Mouse (Mus musculus) lung, postnatal 36 days (tissue): Measurements from ENCODE around the gene Vmn2r94.

ENCODE experiments used
- DNase-seq: peaks from one replicate; pipeline ENCODE4 v3.0.0; 2022; ENCODE audit warnings: mixed read lengths

The Vmn2r94 gene

DNA sequence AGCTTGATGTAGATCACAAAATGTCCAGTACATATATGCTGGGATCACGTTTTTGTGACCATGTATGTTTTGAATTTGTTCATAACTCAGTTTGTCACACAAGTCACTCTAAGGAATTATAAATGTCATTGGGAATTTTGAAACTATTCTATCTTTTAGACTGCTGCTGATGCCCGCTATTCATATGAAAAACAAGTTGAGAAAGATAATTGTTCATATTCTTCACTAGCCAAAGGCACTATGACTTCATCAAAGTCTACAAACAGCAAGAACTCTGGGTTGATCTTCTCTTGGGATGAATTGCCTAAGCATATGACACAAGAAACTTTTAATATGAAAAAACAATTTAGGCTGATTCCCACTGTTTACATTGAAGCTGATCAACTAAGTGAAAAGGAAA, at the start of gene Vmn2r94:
Gene Vmn2r94, minus strand, starts transcription at position 101 of the 400 bp plus-strand sequence.
- no peak for DNase-seq

- no peak for DNase-seq
Measured at GRCm38 (mm10) chr17:18323031-18323430, 45.5 kb upstream of the Vmn2r94 start.

DNA sequence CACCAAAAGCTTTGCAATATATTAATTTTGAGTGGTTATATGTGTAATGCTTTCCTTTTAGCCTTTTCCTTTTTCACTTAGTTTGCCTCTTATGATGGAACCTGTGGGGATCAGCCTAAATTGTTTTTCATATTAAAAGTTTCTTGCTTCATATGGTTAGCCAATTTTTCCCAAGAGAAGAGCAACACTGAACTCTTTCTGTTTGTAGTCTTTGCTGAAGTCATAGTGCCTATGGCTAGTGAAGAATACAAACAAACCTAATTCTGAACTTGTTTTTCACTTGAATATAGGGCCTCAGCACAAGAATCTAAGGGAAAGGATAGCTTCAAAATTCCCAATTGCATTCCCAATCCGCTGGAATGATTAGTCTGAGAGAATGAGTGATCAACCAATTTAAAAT, 20.2 kb upstream of the Vmn2r94 start, which contains the start of gene Vmn2r93:
Gene Vmn2r93, plus strand, starts transcription at position 301 of the 400 bp plus-strand sequence.
- no peak for DNase-seq

DNA sequence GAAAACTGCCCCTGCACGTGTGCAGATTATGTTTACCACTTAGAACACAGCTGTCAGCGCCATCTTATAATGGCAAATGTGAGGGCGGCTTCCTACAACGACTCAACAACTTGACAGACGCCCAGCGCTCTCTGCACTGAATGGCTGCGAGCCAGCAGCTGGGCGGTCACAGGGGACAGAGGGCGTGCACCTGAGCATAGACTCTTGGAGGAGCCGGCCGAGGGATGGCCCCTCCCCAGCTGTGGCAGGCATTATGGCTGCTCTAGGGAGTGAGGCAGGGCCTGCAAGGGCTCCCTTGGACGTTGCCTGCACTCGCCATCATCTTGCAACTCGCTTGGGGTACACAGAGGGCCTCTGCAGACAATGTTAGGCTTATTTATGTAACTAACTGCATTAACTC, 40.6 kb downstream of the Vmn2r94 start:
- no peak for DNase-seq

- no peak for DNase-seq
Measured at GRCm38 (mm10) chr17:18231996-18232395, 45.6 kb downstream of the Vmn2r94 start.

GRCm38 (mm10) chr17:18221300-18221699, 56.3 kb downstream of the Vmn2r94 start:
- no peak for DNase-seq
